Mouse (Mus musculus) erythroblast, embryonic 14.5 days (primary cell): Measurements from ENCODE around the gene Ripply3. TPM values are rescaled to one million over a fixed set of nuclear protein-coding genes. Genes with fewer than 3 reads are reported as not detected.

Source experiments
- H3K27me3 ChIP-seq: 2 replicates; pipeline ENCODE4 v1.6.1; 2012; ENCODE audit warnings: inconsistent platforms; ENCODE audit not compliant: control insufficient read depth
- H3K36me3 ChIP-seq: 2 replicates; pipeline ENCODE4 v1.6.1; 2012; ENCODE audit warnings: mild to moderate bottlenecking, inconsistent platforms; ENCODE audit not compliant: control insufficient read depth
- H3K4me1 ChIP-seq: 2 replicates; pipeline ENCODE4 v1.6.1; 2012; ENCODE audit warnings: inconsistent platforms; ENCODE audit not compliant: control insufficient read depth
- H3K4me3 ChIP-seq: replicated peaks from 2 replicates; pipeline ENCODE3; 2012; ENCODE audit warnings: moderate library complexity, mild to moderate bottlenecking, inconsistent platforms
- H3K9me3 ChIP-seq: 2 replicates; pipeline ENCODE4 v1.6.1; 2012; ENCODE audit warnings: low read length, inconsistent platforms, mixed read lengths; ENCODE audit not compliant: control insufficient read depth
- GATA1 ChIP-seq: IDR thresholded peaks from 2 replicates; pipeline ENCODE4 v1.6.1; 2012; ENCODE audit warnings: low read length, inconsistent platforms, mixed read lengths
- TAL1 ChIP-seq: IDR thresholded peaks from 3 replicates; pipeline ENCODE4 v1.6.1; 2012; ENCODE audit warnings: low read length, inconsistent platforms, mixed read lengths
- polyA plus RNA-seq: library from polyadenylated mRNA; stranded (reverse); fragments of >175 nt; gene quantifications from 2 replicates; pipeline ENCODE4 v1.2.3, GENCODE M21; 2012

The Ripply3 gene
- polyA plus RNA-seq: not detected in 2 replicates

- H3K36me3 ChIP-seq: no peaks in the 10 kb centered on the region
- peaks cover 37% of the 10 kb centered on the region for H3K4me1 ChIP-seq
- TF ChIP-seq TAL1 (no peak), GATA1 (no peak)
- H3K27me3 ChIP-seq: peaks cover 25% of the 10 kb centered on the region
- peak within 1 kb of the TSS; percentile 65 for H3K4me3 ChIP-seq
- no peaks in the 10 kb centered on the region for H3K9me3 ChIP-seq
These were observed at the start of gene Ripply3 for GRCm38 (mm10) chr16:94327781-94328711. Gene Ripply3, plus strand, starts transcription at chr16:94328420.

- Histone ChIP-seq H3K36me3 (no peaks in the 10 kb centered on the region; the same call in 1 of the 2 replicates), H3K9me3 (peaks cover 5% of the 10 kb centered on the region; the same call in 1 of the 2 replicates), H3K4me1 (peaks cover 6% of the 10 kb centered on the region), H3K4me3 (no peak overlapping the region), H3K27me3 (no peaks in the 10 kb centered on the region)
- no peak for TF ChIP-seq TAL1
- no peak for TF ChIP-seq GATA1
These were observed 44.2 kb upstream of the Ripply3 start for GRCm38 (mm10) chr16:94283972-94284371.

- Histone ChIP-seq H3K36me3 (no peaks in the 10 kb centered on the region), H3K27me3 (peaks cover 13% of the 10 kb centered on the region), H3K4me3 (no peak overlapping the region), H3K9me3 (peaks cover 3% of the 10 kb centered on the region; the same call in 1 of the 2 replicates), H3K4me1 (peaks cover 23% of the 10 kb centered on the region)
- TF ChIP-seq TAL1 (no peak), GATA1 (no peak)
These were observed 40.4 kb upstream of the Ripply3 start for GRCm38 (mm10) chr16:94287826-94288225.

- Histone ChIP-seq H3K9me3 (no peaks in the 10 kb centered on the region), H3K4me1 (peaks cover 23% of the 10 kb centered on the region), H3K4me3 (peak overlapping the region; percentile 78), H3K27me3 (peaks cover 13% of the 10 kb centered on the region), H3K36me3 (no peaks in the 10 kb centered on the region)
- TF ChIP-seq GATA1 (no peak), TAL1 (no peak)
These were observed 38.8 kb upstream of the Ripply3 start for GRCm38 (mm10) chr16:94289138-94290072.

GRCm38 (mm10) chr16:94290073-94290999 lies 37.9 kb upstream of the Ripply3 start:
- H3K4me3 ChIP-seq: peak overlapping the region; percentile 78
- peaks cover 13% of the 10 kb centered on the region for H3K27me3 ChIP-seq
- peaks cover 26% of the 10 kb centered on the region for H3K4me1 ChIP-seq
- TF ChIP-seq TAL1 (no peak), GATA1 (no peak)
- H3K9me3 ChIP-seq: no peaks in the 10 kb centered on the region
- H3K36me3 ChIP-seq: no peaks in the 10 kb centered on the region

- TF ChIP-seq GATA1: no peak
- no peak for TF ChIP-seq TAL1
- Histone ChIP-seq H3K4me3 (no peak overlapping the region), H3K36me3 (no peaks in the 10 kb centered on the region), H3K9me3 (no peaks in the 10 kb centered on the region), H3K4me1 (peaks cover 26% of the 10 kb centered on the region), H3K27me3 (peaks cover 16% of the 10 kb centered on the region)
These were observed 37.1 kb upstream of the Ripply3 start for GRCm38 (mm10) chr16:94291141-94291540.

- no peak overlapping the region for H3K4me3 ChIP-seq
- peaks cover 22% of the 10 kb centered on the region for H3K27me3 ChIP-seq
- peaks cover 3% of the 10 kb centered on the region for H3K4me1 ChIP-seq
- no peaks in the 10 kb centered on the region for H3K36me3 ChIP-seq
- no peaks in the 10 kb centered on the region for H3K9me3 ChIP-seq
- no peak for TF ChIP-seq TAL1
- no peak for TF ChIP-seq GATA1
These were observed 30.1 kb upstream of the Ripply3 start for GRCm38 (mm10) chr16:94298081-94298480.

- Histone ChIP-seq H3K27me3 (peaks cover 32% of the 10 kb centered on the region), H3K36me3 (no peaks in the 10 kb centered on the region), H3K9me3 (no peaks in the 10 kb centered on the region), H3K4me3 (no peak overlapping the region), H3K4me1 (peaks cover 3% of the 10 kb centered on the region)
- TF ChIP-seq TAL1: no peak
- no peak for TF ChIP-seq GATA1
These were observed 29.0 kb upstream of the Ripply3 start for GRCm38 (mm10) chr16:94299210-94299609.
